Mouse (Mus musculus) testis, adult 2 months (tissue): ENCODE data around the gene Bfsp2.

ENCODE experiments used
- CTCF ChIP-seq: fragments of 200-500 bp; IDR thresholded peaks from 2 replicates; pipeline ENCODE4 v1.5.1; 2012; ENCODE audit warnings: low read depth, mild to moderate bottlenecking, inconsistent platforms, low read length, moderate library complexity; ENCODE audit not compliant: control insufficient read depth, insufficient read depth, insufficient replicate concordance
- POLR2A ChIP-seq: fragments of 200-500 bp; IDR thresholded peaks from 2 replicates; pipeline ENCODE4 v1.6.1; 2012; ENCODE audit warnings: low read depth, mild to moderate bottlenecking, inconsistent platforms, low read length, moderate library complexity; ENCODE audit not compliant: control insufficient read depth

GRCm38 (mm10) chr9:103382989-103383388 lies 97.2 kb downstream of the Bfsp2 start:
- TF ChIP-seq CTCF (no peak), POLR2A (no peak)
